Mouse (Mus musculus): Measurements from ENCODE around the gene Tspan8. TPM values are rescaled to one million over a fixed set of nuclear protein-coding genes. Genes with fewer than 3 reads are reported as not detected.

The Tspan8 gene
- polyA plus RNA-seq, 1 experiment from 2014 or later, result 0.76 TPM

DNA sequence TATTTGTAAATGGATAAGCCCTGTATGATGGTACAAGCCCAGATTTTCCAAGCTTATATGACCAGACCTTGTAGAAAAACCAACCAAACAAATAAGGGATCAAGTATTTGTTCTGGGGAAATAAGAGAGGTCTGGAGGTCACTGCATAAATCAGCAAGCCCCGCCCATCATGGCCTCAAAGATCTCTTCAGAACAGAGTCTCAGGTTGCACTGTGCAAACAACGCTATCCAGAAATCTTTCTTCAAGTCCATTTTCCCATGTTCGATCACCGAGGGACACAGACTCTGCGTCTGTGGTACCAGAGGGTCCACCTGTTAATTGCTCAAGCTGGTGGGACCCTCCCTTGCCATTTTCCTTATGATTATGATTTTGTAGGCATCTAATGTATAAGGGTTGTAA, 45.3 kb downstream of the Tspan8 start:
- no peak for ATAC-seq (ENCODE audit: insufficient read depth, low FRiP score, low TSS enrichment)

DNA sequence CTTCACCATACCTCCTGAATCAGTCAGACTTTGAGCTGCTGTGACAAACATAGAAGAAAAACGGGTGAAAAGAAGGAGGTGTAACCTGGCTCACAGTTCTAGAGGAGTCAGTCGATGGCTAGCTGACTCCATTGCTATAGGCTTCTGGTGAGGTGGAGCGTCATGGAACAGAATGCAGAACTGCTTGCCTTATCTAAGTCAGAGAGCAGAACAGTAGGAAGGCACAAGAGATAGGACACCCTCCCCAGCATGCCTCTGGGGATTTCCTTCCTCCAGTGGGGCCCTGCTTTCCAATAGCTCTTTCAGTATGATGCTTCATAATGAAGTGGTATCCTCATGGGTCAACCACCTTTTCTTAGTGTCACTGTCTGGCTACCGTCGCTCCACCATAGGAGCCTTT, 66.1 kb downstream of the Tspan8 start:
- Histone ChIP-seq H3K27ac (ENCODE audit: low read depth, low read length) (no peak overlapping the region), H3K27me3 (ENCODE audit: control insufficient read depth, insufficient read depth, low read length) (no peaks in the 10 kb centered on the region), H3K4me3 (ENCODE audit: low read depth, low read length) (no peak overlapping the region), H3K9ac (ENCODE audit: low read length) (no peak overlapping the region), H3K9me3 (ENCODE audit: control insufficient read depth, low read length) (no peaks in the 10 kb centered on the region), H3K36me3 (ENCODE audit: control insufficient read depth, insufficient read depth, low read length) (no peaks in the 10 kb centered on the region), H3K4me2 (ENCODE audit: low read depth) (no peak overlapping the region), H3K4me1 (ENCODE audit: control insufficient read depth, insufficient read depth, low read length) (no peaks in the 10 kb centered on the region)
- DNase-seq (ENCODE audit: low spot score), result no peak
- WGBS, result 95% methylated on average over 5 of the region's 5 CpGs
- ATAC-seq (ENCODE audit: insufficient read depth, low FRiP score, low TSS enrichment), result no peak

More for the DNA sequence above, 45.3 kb downstream of the Tspan8 start:
- 61% methylated on average over 5 of the region's 5 CpGs for WGBS
- Histone ChIP-seq H3K27ac (ENCODE audit: low read depth, low read length) (no peak overlapping the region), H3K4me1 (ENCODE audit: control insufficient read depth, insufficient read depth, low read length) (no peaks in the 10 kb centered on the region), H3K4me3 (ENCODE audit: low read depth, low read length) (no peak overlapping the region), H3K36me3 (ENCODE audit: control insufficient read depth, insufficient read depth, low read length) (no peaks in the 10 kb centered on the region), H3K9ac (ENCODE audit: low read length) (no peak overlapping the region), H3K27me3 (ENCODE audit: control insufficient read depth, insufficient read depth, low read length) (no peaks in the 10 kb centered on the region), H3K9me3 (ENCODE audit: control insufficient read depth, low read length) (no peaks in the 10 kb centered on the region), H3K4me2 (ENCODE audit: low read depth) (no peak overlapping the region)
- DNase-seq (ENCODE audit: low spot score), result no peak

DNA sequence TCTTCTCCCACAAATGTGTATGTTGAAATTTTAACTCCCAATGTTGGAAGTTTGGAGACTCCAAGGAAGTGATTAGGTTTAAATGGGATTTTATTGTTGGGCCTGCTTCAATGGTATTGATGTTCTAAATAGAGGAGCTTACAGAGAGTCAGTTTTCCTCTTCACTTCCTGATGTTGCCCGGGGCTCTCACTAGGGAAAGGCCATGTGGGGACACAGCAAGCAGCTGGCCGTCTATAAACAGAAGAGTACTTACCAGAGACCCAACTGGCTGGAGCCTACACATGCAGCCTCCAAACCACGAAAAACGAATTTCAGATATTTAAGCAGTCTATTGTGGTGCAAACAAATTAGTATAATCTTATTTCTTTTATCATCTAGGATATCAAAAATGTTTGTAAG, 75.3 kb downstream of the Tspan8 start:
- Histone ChIP-seq H3K27ac (ENCODE audit: low read depth, low read length) (no peak overlapping the region), H3K9ac (ENCODE audit: low read length) (no peak overlapping the region), H3K4me1 (ENCODE audit: control insufficient read depth, insufficient read depth, low read length) (no peaks in the 10 kb centered on the region), H3K4me2 (ENCODE audit: low read depth) (no peak overlapping the region), H3K9me3 (ENCODE audit: control insufficient read depth, low read length) (no peaks in the 10 kb centered on the region), H3K27me3 (ENCODE audit: control insufficient read depth, insufficient read depth, low read length) (no peaks in the 10 kb centered on the region), H3K36me3 (ENCODE audit: control insufficient read depth, insufficient read depth, low read length) (no peaks in the 10 kb centered on the region), H3K4me3 (ENCODE audit: low read depth, low read length) (no peak overlapping the region)
- ATAC-seq (ENCODE audit: insufficient read depth, low FRiP score, low TSS enrichment) (no peak), DNase-seq (ENCODE audit: low spot score) (no peak)
- WGBS, result 67% methylated on average over 4 of the region's 4 CpGs

DNA sequence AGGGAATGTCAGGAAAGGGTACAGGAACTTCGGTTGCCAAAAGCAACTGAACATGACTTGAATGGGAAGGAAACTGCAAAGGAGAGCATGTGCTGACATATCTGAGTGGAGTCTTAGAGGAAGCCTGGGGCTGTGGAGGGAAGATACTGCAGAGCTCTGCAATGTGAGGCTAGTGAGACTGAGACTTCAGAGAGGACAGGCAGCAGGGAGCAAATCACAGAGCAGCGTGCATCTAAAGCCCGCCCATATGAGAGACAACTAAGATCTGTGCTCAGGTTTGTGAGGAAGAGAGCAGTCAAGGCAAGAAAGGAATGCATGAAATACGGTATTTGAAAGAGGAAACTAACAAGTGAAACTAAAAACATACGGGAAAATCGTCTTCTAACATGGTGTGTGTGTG, 76.3 kb downstream of the Tspan8 start:
- H3K4me2 ChIP-seq (ENCODE audit: low read depth), result no peak overlapping the region
- no peak overlapping the region for H3K4me3 ChIP-seq (ENCODE audit: low read depth, low read length)
- H3K27ac ChIP-seq (ENCODE audit: low read depth, low read length), result no peak overlapping the region
- WGBS, result 75% methylated on average over 6 of the region's 6 CpGs
- H3K9me3 ChIP-seq (ENCODE audit: control insufficient read depth, low read length), result no peaks in the 10 kb centered on the region
- no peak for DNase-seq (ENCODE audit: low spot score)
- no peak for ATAC-seq (ENCODE audit: insufficient read depth, low FRiP score, low TSS enrichment)
- no peaks in the 10 kb centered on the region for H3K36me3 ChIP-seq (ENCODE audit: control insufficient read depth, insufficient read depth, low read length)
- H3K4me1 ChIP-seq (ENCODE audit: control insufficient read depth, insufficient read depth, low read length), result no peaks in the 10 kb centered on the region
- H3K27me3 ChIP-seq (ENCODE audit: control insufficient read depth, insufficient read depth, low read length), result no peaks in the 10 kb centered on the region
- H3K9ac ChIP-seq (ENCODE audit: low read length), result no peak overlapping the region

DNA sequence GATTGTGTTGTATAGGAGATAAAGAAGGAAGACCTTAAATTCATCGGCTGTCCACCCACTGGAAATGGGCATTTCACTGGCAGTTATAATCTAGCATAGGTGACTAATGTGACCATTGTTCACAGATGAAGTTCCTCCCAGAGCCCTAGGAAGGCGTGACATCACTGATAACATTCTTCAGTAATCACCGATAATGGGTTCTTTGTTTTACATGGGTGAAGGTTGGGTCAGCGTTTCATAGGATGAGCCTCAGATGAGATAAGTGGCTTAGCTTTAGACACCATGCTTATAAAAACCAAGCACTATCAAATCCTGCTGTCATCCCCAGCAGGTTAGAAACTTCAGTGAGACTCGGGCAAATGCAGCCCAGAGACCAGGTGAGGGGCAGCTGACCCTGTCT, 77.4 kb downstream of the Tspan8 start:
- H3K9ac ChIP-seq (ENCODE audit: low read length), result no peak overlapping the region
- no peaks in the 10 kb centered on the region for H3K9me3 ChIP-seq (ENCODE audit: control insufficient read depth, low read length)
- H3K4me2 ChIP-seq (ENCODE audit: low read depth), result no peak overlapping the region
- no peak overlapping the region for H3K4me3 ChIP-seq (ENCODE audit: low read depth, low read length)
- H3K27me3 ChIP-seq (ENCODE audit: control insufficient read depth, insufficient read depth, low read length), result no peaks in the 10 kb centered on the region
- no peak overlapping the region for H3K27ac ChIP-seq (ENCODE audit: low read depth, low read length)
- H3K4me1 ChIP-seq (ENCODE audit: control insufficient read depth, insufficient read depth, low read length), result no peaks in the 10 kb centered on the region
- ATAC-seq (ENCODE audit: insufficient read depth, low FRiP score, low TSS enrichment), result no peak
- H3K36me3 ChIP-seq (ENCODE audit: control insufficient read depth, insufficient read depth, low read length), result no peaks in the 10 kb centered on the region
- 81% methylated on average over 5 of the region's 5 CpGs for WGBS
- no peak for DNase-seq (ENCODE audit: low spot score)

DNA sequence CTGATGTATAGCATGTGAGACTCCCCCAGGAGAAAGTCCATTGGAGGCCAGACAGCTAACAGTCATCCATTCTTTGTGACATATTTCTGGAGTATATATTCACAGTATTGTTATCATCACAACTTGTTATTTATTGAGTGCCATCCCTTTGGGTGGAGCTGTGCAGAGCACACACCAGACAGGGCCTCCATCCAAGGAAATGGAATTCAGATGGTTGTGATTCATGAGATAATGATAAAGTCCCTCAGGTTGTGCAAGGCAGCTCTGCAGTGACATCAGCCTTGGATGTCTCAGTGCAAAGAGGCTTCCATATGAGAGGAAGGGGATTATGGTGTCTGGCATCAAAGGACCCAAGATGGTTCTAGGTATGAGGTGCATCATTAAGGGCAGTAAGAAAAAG, 80.1 kb downstream of the Tspan8 start:
- Histone ChIP-seq H3K9me3 (ENCODE audit: control insufficient read depth, low read length) (no peaks in the 10 kb centered on the region), H3K4me2 (ENCODE audit: low read depth) (no peak overlapping the region), H3K27ac (ENCODE audit: low read depth, low read length) (no peak overlapping the region)

DNA sequence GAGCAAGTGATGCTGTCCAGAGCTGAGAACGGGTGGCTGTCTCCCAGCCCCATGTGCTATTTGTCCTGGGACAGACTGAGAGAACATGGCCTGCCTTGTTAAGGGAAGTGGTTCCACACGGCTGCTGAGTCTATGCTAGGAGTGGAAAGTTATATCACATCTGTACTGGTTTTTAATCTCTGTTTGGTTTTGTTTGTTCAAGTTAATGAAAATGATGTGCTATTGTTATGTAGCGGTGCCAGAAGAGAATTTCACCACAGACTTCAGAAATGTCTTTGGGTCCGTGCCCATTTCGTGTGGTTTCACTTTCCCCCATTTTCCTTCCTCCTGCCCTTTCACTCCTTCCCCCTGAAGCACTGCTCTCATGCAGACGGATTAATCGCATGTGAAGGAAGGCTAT, 80.6 kb downstream of the Tspan8 start:
- Histone ChIP-seq H3K27me3 (ENCODE audit: control insufficient read depth, insufficient read depth, low read length) (no peaks in the 10 kb centered on the region), H3K4me3 (ENCODE audit: low read depth, low read length) (no peak overlapping the region), H3K36me3 (ENCODE audit: control insufficient read depth, insufficient read depth, low read length) (no peaks in the 10 kb centered on the region), H3K9me3 (ENCODE audit: control insufficient read depth, low read length) (no peaks in the 10 kb centered on the region), H3K4me2 (ENCODE audit: low read depth) (no peak overlapping the region), H3K4me1 (ENCODE audit: control insufficient read depth, insufficient read depth, low read length) (no peaks in the 10 kb centered on the region), H3K27ac (ENCODE audit: low read depth, low read length) (no peak overlapping the region), H3K9ac (ENCODE audit: low read length) (no peak overlapping the region)
- ATAC-seq (ENCODE audit: insufficient read depth, low FRiP score, low TSS enrichment) (no peak), DNase-seq (ENCODE audit: low spot score) (no peak)
- 85% methylated on average over 7 of the region's 7 CpGs for WGBS

More for the DNA sequence above, 80.1 kb downstream of the Tspan8 start:
- no peaks in the 10 kb centered on the region for H3K36me3 ChIP-seq (ENCODE audit: control insufficient read depth, insufficient read depth, low read length)
- no peaks in the 10 kb centered on the region for H3K27me3 ChIP-seq (ENCODE audit: control insufficient read depth, insufficient read depth, low read length)
- ATAC-seq (ENCODE audit: insufficient read depth, low FRiP score, low TSS enrichment) (no peak), DNase-seq (ENCODE audit: low spot score) (no peak)
- no peaks in the 10 kb centered on the region for H3K4me1 ChIP-seq (ENCODE audit: control insufficient read depth, insufficient read depth, low read length)
- no peak overlapping the region for H3K4me3 ChIP-seq (ENCODE audit: low read depth, low read length)
- no peak overlapping the region for H3K9ac ChIP-seq (ENCODE audit: low read length)

Other genes starting within 250 kb of the Tspan8 start
- 0.49 TPM in 1 of 2 replicates, not detected in the other for gene A930009A15Rik, start 246.8 kb upstream of the Tspan8 start, polyA plus RNA-seq (2014; fragmentation: Nextera tagmentation; extraction: Ambion mirVana)
- gene Lgr5, start 229.1 kb upstream of the Tspan8 start, polyA plus RNA-seq (2014; fragmentation: Nextera tagmentation; extraction: Ambion mirVana), result 6.0 and 7.4 TPM in 2 replicates
- gene Ptprr, start 201.4 kb downstream of the Tspan8 start, polyA plus RNA-seq (2014; fragmentation: Nextera tagmentation; extraction: Ambion mirVana), result 12.3 and 14.6 TPM in 2 replicates